Mouse (Mus musculus) testis, postnatal 10 days (tissue): ENCODE data around the gene Sirt6.

Experiments
- DNase-seq: peaks from one replicate; pipeline ENCODE4 v3.0.0; 2021; ENCODE audit warnings: low spot score

Sirt6 gene

GRCm38 (mm10) chr10:81595599-81595998 lies 32.0 kb downstream of the Sirt6 start:
- no peak for DNase-seq

DNA sequence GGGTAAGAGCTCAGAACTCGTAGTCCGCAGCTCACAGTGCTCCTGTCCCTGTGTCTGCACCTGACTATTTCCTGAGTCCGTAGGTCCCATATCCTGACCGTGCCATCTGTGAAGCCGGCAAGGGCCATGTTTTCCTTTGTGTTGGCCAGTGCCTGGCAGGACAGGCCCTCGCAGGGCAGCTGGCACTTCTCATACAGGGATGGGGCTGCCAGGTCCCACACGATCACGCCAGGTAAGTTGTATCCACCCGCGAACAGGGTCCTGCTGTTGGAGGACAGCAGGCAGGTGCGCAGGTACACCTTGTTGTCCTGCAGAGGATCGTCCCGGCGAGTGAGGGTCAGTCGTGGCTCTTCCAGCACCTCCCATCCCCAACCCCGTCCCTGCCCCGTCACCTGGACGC lies 33.7 kb downstream of the Sirt6 start:
- no peak for DNase-seq

DNA sequence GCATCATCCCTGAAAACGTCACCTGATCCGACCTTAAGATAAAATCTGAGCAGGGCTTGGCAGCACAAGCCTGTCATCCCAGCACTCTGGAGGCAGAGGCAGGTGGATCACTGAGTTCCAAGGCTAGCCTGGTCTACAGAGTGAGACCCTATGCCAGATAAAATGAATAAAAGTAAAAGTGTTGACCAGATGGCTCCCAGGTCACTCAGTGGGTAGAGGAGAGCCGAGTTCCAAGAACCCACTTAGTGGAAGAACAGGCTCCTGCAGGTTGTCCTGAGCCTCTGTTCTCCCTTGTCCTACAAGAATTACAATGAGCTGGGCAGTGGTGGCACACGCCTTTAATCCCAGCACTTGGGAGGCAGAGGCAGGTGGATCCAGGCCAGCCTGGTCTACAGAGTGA lies 34.4 kb downstream of the Sirt6 start:
- DNase-seq: no peak

DNA sequence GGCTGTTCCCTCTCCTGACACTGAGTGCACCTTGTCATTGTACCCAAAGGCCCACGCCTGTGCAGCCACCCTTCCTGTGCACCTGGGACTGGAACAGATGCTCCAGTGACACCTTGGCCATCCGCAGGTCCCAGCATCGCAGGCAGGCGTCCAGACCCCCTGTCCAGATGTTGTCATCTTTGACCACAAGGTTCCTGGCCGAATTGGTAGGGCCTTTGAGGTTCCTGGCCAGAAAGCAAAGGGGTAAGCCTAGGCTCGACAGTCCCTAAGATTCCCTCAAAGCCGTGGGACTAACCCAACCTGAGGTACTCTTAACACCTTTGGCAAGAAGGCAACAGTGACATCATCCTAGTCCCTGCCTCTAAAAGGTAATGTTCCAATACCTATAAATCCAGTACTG lies 35.0 kb downstream of the Sirt6 start:
- DNase-seq: no peak

DNA sequence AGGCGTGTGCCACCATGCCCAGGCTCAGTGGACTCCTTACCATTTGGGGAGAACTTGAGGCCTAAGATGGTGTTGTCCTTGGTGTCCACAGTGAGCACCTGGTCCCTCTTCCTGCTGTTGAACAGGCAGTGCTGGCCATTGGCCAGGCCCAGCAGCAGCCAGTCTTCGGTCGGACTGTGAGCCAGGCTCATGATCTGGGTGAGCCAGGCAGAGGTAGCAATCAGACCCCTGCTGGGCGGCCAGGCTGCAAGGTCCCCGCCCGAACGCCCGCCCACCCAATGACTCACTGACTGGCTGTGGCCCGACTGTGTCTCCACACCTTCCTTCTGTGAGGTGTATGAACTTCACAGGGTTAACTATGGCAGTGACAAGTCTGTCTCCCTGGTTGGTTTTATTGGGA lies 35.8 kb downstream of the Sirt6 start:
- DNase-seq: no peak

DNA sequence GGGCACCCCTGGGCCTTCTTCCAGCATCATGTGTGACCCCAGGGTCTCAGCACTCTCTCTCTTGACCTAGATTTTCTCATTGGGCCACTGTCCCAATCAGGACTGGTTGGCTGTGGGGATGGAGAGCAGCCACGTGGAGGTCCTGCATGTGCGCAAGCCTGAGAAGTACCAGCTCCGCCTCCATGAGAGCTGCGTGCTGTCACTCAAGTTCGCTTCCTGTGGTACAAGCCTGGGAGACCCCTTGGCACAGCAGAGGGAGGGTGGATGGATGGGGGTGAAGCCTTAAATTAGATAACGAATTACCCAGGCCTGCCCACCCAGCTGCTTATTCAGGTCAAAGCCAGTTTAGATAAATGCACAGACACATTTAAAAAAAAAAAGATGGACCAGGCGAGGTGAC lies 38.9 kb downstream of the Sirt6 start:
- DNase-seq: no peak

DNA sequence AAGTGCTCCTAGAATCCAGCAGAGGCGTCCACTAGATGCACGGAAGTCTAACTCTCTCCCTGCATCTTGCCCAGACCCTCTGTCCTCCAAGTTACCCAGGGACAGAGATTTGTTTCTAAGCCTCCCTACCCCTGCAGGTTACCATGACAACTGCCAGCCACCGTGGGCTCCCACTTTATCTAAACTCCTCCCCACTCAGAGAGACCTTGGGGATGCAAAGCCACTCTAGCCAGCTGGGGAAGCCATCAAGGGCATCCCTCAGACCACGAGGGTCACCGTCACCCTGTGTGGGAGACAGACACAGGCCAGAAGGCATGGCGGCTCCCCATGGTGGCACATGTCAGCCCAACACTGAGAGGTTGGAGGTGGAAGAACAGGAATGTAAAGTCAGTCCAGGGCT lies 44.2 kb downstream of the Sirt6 start:
- DNase-seq: no peak

- peak; percentile 64 for DNase-seq
Observed at GRCm38 (mm10) chr10:81580441-81581070, 47.0 kb downstream of the Sirt6 start.

- DNase-seq: no peak
Observed at GRCm38 (mm10) chr10:81579967-81580366, 47.6 kb downstream of the Sirt6 start.

- DNase-seq: no peak
Observed at GRCm38 (mm10) chr10:81575695-81576094, 51.9 kb downstream of the Sirt6 start.

- peak; percentile 68 for DNase-seq
Observed at GRCm38 (mm10) chr10:81575208-81575631, 52.4 kb downstream of the Sirt6 start.

DNA sequence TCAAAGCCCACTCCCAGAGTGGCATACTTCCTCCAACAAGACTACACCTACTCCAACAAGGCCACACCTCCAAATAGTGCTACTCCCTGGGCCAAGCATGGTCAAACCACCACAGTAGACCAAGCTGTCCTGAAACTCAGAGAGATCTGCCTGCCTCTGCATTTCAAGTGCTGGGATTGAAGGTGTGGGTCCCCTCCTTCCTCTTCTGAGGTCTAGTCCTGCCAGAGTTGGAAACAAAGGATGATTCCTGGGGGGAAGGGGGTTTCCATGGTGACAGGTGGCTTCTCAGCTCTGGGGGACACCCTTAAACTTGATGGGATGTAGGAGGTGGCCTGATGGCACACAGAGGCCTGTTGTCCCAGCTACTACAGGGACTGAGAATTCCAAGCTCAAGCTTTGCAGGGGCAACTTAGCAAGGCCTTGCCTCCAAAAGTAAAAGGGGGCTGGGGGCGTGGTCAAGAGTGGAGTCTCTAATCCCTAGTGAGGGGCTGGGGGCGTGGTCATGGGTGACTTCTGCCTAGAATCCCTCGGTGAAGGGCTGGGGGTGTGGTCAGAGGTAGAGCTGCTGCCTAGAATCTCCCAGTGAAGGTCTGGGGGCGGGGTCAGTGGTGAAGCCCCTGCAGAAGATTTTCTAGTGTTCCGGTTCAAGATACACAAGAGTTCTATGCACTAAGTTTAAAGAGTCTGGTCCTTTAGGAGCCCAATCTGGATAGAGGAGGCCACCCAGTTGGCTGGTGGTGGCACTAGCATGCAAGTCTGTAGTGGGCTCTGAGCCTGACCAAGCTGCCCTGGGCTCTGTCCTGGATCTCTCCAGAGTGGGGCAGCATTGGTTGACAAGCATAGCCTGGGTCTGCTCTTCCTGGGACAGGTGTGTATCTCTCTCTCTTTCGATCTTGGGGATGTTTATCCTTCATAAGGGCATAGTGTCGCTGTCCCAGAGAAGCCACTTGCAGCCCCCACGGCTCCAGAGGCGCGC lies 53.2 kb downstream of the Sirt6 start, which contains the start of gene Tle2:
Gene Tle2, plus strand, starts transcription at position 481 of the 976 bp plus-strand sequence.
- peak; percentile 82 for DNase-seq

DNA sequence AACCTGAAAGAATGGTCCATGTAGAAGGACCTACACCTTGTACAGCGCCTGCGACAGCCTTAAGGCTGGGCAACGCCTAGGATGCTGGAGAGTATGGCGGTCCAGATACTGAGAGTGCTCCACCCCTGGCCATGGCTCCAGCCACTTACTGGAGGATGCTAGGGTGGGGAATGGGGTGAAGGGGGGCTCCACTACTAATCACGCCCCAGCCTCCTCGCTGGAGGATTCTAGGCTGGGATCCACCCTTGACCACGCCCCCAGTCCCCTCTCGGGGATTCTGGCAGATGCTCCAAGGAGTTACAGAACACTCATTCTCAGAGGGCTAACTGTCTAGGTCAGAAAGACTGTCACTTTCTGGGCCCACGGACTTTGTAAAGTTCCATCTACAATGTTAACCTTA lies 54.6 kb downstream of the Sirt6 start:
- DNase-seq: peak; percentile 85

DNA sequence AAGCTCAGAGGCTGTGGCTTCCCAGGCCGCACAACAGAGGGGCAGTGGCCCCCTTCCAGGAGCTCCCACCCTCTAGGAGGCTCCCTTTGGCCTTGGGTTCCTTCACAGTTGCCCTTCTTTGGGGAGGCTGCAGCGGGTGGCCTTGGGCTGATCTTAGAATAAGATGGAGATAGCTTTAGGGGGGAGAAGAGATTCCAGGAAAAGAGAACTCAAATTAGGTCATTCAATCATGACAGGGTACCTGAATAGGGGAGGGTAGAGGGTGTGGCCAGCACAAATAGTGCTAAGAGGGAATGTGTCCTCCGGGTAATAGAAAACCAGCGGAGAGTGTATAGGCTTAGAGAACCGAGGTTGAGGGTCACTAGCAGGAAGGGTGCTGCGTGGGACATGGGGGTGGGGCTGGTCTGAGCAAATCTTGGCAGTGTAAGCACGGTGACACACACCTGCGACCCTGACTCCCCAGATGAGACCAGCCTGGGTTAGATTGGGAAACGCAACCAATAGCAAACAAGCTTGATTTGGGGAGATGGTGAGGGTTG lies 55.4 kb downstream of the Sirt6 start:
- DNase-seq: peak; percentile 62
